10 mouse cellular contexts compared by ENCODE assay signal in the genomic region with DNA sequence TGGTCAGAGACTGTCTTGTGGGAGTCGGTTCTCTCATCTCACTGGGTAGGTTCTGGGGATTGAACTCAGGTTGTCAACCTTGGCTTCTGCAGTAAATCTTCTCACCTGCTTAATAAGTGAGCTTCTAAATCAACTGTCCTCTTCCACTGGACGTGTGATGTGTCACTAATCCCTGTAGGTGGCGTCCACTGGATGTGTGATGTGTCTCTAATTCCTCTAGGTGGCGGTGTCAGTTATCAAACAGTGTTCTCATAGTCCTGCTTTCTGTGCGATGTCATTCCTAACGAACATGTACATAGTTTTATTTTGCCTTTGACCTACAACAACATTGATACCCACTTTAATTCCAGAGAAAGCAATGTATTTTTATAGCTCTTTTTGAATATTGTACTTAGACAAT. TPM values are rescaled to one million over a fixed set of nuclear protein-coding genes. Genes with fewer than 3 reads are reported as not detected.
DNase-seq lines count a peak whose midpoint lies in the region; ATAC-seq and TF ChIP-seq lines count a peak whose summit lies in the region.
"Had no signal": no experiment of that assay in that cellular context is flagged by ENCODE, and none has a peak within 500 bp of the region (broad histone marks: within the 10 kb centered on the region; RNA-seq: fewer than 3 reads in every experiment).

No protein-coding gene starts in this region.

- TF ChIP-seq POLR2A in heart, adult 2 months (IDR thresholded peaks at IDR 0.05; ENCODE audit: insufficient read depth, low read depth, low read length): no peak
- TF ChIP-seq POLR2A in spleen, adult 2 months (IDR thresholded peaks at IDR 0.05; ENCODE audit: low read depth, low read length): no peak

- no peaks in the 10 kb centered on the region for H3K9me3 ChIP-seq in heart, embryonic 10.5 days

- peak; percentile 70 for ATAC-seq in erythroid progenitor cell, adult 5-6 weeks (replicated peaks; ENCODE audit: low FRiP score, poor library complexity, severe bottlenecking)

- 0 out of 2 replicates have a peak, but pooled peaks have one; percentile 24 for TF ChIP-seq EP300 in heart, adult 2 months (IDR thresholded peaks at IDR 0.05; ENCODE audit: insufficient read depth, low read depth, low read length)

- WGBS in heart, adult 2 months: 47% methylated on average over 6 of the region's 6 CpGs
- WGBS in heart, embryonic 10.5 days: 50% methylated on average over 6 of the region's 6 CpGs
- 80% methylated on average over 6 of the region's 6 CpGs for WGBS in spleen, adult 2 months

- H3K79me2 ChIP-seq in heart, adult 2 months (replicated peaks; ENCODE audit: control insufficient read depth, insufficient read depth, low read length): no peaks in the 10 kb centered on the region

- peaks cover 1% of the 10 kb centered on the region; the same call in 1 of the 2 replicates for H3K4me1 ChIP-seq in heart, adult 2 months (ENCODE audit: control insufficient read depth, insufficient read depth, low read length)
- H3K4me1 ChIP-seq in heart, embryonic 10.5 days: no peaks in the 10 kb centered on the region
- no peaks in the 10 kb centered on the region for H3K4me1 ChIP-seq in spleen, adult 2 months (ENCODE audit: control insufficient read depth, insufficient read depth, insufficient read length)

- TF ChIP-seq CTCF in heart, adult 2 months (IDR thresholded peaks at IDR 0.05): peak; percentile 81
- peak; percentile 18; the same call in 1 of the 2 replicates for TF ChIP-seq CTCF in spleen, adult 2 months (IDR thresholded peaks at IDR 0.05; ENCODE audit: extremely low read depth, insufficient read depth, insufficient read length, insufficient replicate concordance)

- H3K27ac ChIP-seq in heart, adult 2 months: no peak overlapping the region
- no peak overlapping the region for H3K27ac ChIP-seq in heart, embryonic 10.5 days
- no peak overlapping the region for H3K27ac ChIP-seq in spleen, adult 2 months (ENCODE audit: insufficient read depth, low read length)

- intact Hi-C loops in heart, adult 2 months (cut with DNase I): no loop called here

- no peak for DNase-seq in heart, adult 2 months
- DNase-seq in heart, embryonic 10.5 days (ENCODE audit: low spot score): no peak
- no peak for DNase-seq in spleen, adult 2 months (ENCODE audit: low read depth in 1 of 2, low spot score in 2 of 2)
- DNase-seq in spleen, adult 12 weeks (ENCODE audit: low spot score): no peak
- DNase-seq in T-cell, adult 2 months (ENCODE audit: low spot score): no peak
- DNase-seq in spleen, adult 18-20 months: no peak
- DNase-seq in layer of hippocampus, postnatal 25 days (ENCODE audit: extremely low spot score in 1 of 2, low spot score in 1 of 2): no peak
- DNase-seq: cerebellum, adult 8-10 months had no signal

- no peak overlapping the region for H3K4me3 ChIP-seq in heart, adult 2 months
- no peak overlapping the region for H3K4me3 ChIP-seq in heart, embryonic 10.5 days
- H3K4me3 ChIP-seq in spleen, adult 2 months (ENCODE audit: extremely low read depth, insufficient read depth, insufficient read length): no peak overlapping the region
- H3K4me3 ChIP-seq: myocyte had no signal

- no peaks in the 10 kb centered on the region for H3K27me3 ChIP-seq in heart, adult 2 months (ENCODE audit: control insufficient read depth, insufficient read depth, low read length)
- H3K27me3 ChIP-seq in heart, embryonic 10.5 days (ENCODE audit: insufficient read depth, poor library complexity, severe bottlenecking): no peaks in the 10 kb centered on the region
- no peaks in the 10 kb centered on the region for H3K27me3 ChIP-seq in spleen, adult 2 months (ENCODE audit: control insufficient read depth, insufficient read depth, low read length)

- H3K36me3 ChIP-seq in heart, adult 2 months (ENCODE audit: control insufficient read depth, insufficient read depth, low read length): no peaks in the 10 kb centered on the region
- no peaks in the 10 kb centered on the region for H3K36me3 ChIP-seq in heart, embryonic 10.5 days
- H3K36me3 ChIP-seq in spleen, adult 2 months (ENCODE audit: control insufficient read depth, insufficient read depth, low read length): no peaks in the 10 kb centered on the region

- H3K9ac ChIP-seq in heart, adult 2 months (ENCODE audit: low read depth, low read length): no peak overlapping the region

RNA-seq across cellular contexts. Expression of gene Fsd1l, which starts 30.8 kb away (rescaled TPM):
- 10 to 100 TPM; 48.7 to 48.9 TPM for total RNA-seq in heart, adult 2 months (2021)
- polyA plus RNA-seq in heart, adult 2 months (2012; rRNA removed): 5.8 and 15.8 TPM in 2 replicates
- polyA plus RNA-seq in heart, embryonic 10.5 days (2016; fragmentation: Nextera tagmentation; extraction: Ambion mirVana): 11.4 and 12.3 TPM in 2 replicates
- 0.05 and 0.18 TPM in 2 replicates for polyA plus RNA-seq in spleen, adult 2 months (2012; rRNA removed)
- 15.5 and 22.6 TPM in 2 replicates for total RNA-seq in erythroid progenitor cell, adult 5-6 weeks (2015; ENCODE audit: low replicate concordance)
- total RNA-seq in erythroid progenitor cell, adult 5-6 weeks (2017; ENCODE audit: low replicate concordance): 17.3 and 25.7 TPM in 2 replicates
- 10 to 100 TPM; 32.3 to 33.3 TPM for total RNA-seq in layer of hippocampus, postnatal 25 days (2021)
